Mouse (Mus musculus) olfactory bulb, adult 2 months (tissue): ENCODE data around the gene Ttbk1.

Experiments used
- CTCF ChIP-seq: fragments of 200-500 bp; IDR thresholded peaks from 2 replicates; pipeline ENCODE4 v1.5.1; 2012; ENCODE audit warnings: low read depth, mild to moderate bottlenecking, low read length, moderate library complexity; ENCODE audit not compliant: insufficient read depth
- POLR2A ChIP-seq: fragments of 200-500 bp; IDR thresholded peaks from 2 replicates; pipeline ENCODE4 v1.6.1; 2012; ENCODE audit warnings: mild to moderate bottlenecking, low read depth, low read length, moderate library complexity; ENCODE audit not compliant: insufficient read depth

DNA sequence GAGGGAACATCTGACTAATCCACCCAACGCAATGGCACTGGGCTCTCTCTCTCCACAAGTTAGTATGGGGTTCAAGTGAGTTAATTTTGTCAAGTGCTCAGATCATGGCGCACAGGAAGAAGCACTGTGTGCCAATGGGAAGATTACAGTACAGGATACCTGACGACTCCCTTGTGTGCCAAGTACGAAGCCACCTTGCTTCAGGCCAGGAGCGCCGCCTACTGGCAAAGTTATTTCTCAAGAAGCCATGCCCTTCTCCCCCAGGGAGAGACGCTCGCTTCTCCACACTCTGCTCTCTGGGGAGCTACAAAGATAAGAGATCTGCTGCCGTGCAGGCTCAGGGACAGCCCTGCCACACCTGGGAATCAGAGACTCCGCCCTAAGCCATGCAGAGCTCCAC lies 29.7 kb downstream of the Ttbk1 start:
- TF ChIP-seq CTCF (no peak), POLR2A (no peak)
